Mouse (Mus musculus) frontal cortex, postnatal 25 days (tissue): ENCODE measurements around the gene Swsap1.
A peak's percentile ranks its signal among the peaks of the same experiment; 100 is the strongest.

Experiments used
- DNase-seq, 2 experiments: peaks; one replicate each; pipeline ENCODE4 v3.0.0; 2022; ENCODE audit warnings: low spot score in 2 of 2

The Swsap1 gene

GRCm38 (mm10) chr9:21935466-21936131 lies 20.0 kb upstream of the Swsap1 start:
- no peak for DNase-seq

- DNase-seq, result peak; percentile 96
Measured at GRCm38 (mm10) chr9:21936692-21937570, 18.6 kb upstream of the Swsap1 start, which contains the start of gene Plppr2. TSS of gene Plppr2 (plus strand) at chr9:21937033.

GRCm38 (mm10) chr9:21937711-21938175 lies 17.8 kb upstream of the Swsap1 start:
- no peak for DNase-seq

GRCm38 (mm10) chr9:21938234-21938855 lies 17.2 kb upstream of the Swsap1 start:
- no peak for DNase-seq

- DNase-seq, result no peak
Measured at GRCm38 (mm10) chr9:21943046-21943445, 12.5 kb upstream of the Swsap1 start.

GRCm38 (mm10) chr9:21943638-21944037 lies 11.9 kb upstream of the Swsap1 start:
- no peak for DNase-seq

GRCm38 (mm10) chr9:21944267-21944666 lies 11.3 kb upstream of the Swsap1 start:
- no peak for DNase-seq

- no peak for DNase-seq
Measured at GRCm38 (mm10) chr9:21947540-21948130, 7.9 kb upstream of the Swsap1 start.

- DNase-seq, result no peak
Measured at GRCm38 (mm10) chr9:21948146-21948545, 7.4 kb upstream of the Swsap1 start.

- no peak for DNase-seq
Measured at GRCm38 (mm10) chr9:21948790-21949189, 6.8 kb upstream of the Swsap1 start.

GRCm38 (mm10) chr9:21950322-21950721 lies 5.2 kb upstream of the Swsap1 start:
- DNase-seq, result no peak

GRCm38 (mm10) chr9:21951977-21952376 lies 3.6 kb upstream of the Swsap1 start:
- DNase-seq, result no peak

- DNase-seq, result peak in 1 of 2 experiments; percentile 47
Measured at GRCm38 (mm10) chr9:21953600-21953999, 2.0 kb upstream of the Swsap1 start.

GRCm38 (mm10) chr9:21954635-21955034 lies 920 bp upstream of the Swsap1 start:
- no peak for DNase-seq

GRCm38 (mm10) chr9:21955225-21955569 lies 358 bp upstream of the Swsap1 start:
- peak in 1 of 2 experiments; percentile 55 for DNase-seq

- DNase-seq, result no peak
Measured at GRCm38 (mm10) chr9:21958372-21958771, 2.8 kb downstream of the Swsap1 start.

- DNase-seq, result no peak
Measured at GRCm38 (mm10) chr9:21959244-21959643, 3.7 kb downstream of the Swsap1 start.

GRCm38 (mm10) chr9:21960135-21960534 lies 4.6 kb downstream of the Swsap1 start:
- DNase-seq, result no peak

- DNase-seq, result no peak
Measured at GRCm38 (mm10) chr9:21960558-21961208, 5.1 kb downstream of the Swsap1 start.

- no peak for DNase-seq
Measured at GRCm38 (mm10) chr9:21961366-21961980, 5.9 kb downstream of the Swsap1 start.

GRCm38 (mm10) chr9:21962010-21962409 lies 6.5 kb downstream of the Swsap1 start:
- no peak for DNase-seq
